Mouse (Mus musculus) ES-CJ7 (cell line): ENCODE measurements around the gene Pak6.
A peak's percentile ranks its signal among the peaks of the same experiment; 100 is the strongest.
"Not testable (repeated sequence)": the region's sequence is repeated elsewhere in the genome, so short reads cannot be mapped to it uniquely, and the experiment has no call there.

ENCODE experiments used
- DNase-seq: peaks from one replicate; pipeline ENCODE4 v3.0.0; 2011; ENCODE audit warnings: low read depth, low spot score

The Pak6 gene

DNA sequence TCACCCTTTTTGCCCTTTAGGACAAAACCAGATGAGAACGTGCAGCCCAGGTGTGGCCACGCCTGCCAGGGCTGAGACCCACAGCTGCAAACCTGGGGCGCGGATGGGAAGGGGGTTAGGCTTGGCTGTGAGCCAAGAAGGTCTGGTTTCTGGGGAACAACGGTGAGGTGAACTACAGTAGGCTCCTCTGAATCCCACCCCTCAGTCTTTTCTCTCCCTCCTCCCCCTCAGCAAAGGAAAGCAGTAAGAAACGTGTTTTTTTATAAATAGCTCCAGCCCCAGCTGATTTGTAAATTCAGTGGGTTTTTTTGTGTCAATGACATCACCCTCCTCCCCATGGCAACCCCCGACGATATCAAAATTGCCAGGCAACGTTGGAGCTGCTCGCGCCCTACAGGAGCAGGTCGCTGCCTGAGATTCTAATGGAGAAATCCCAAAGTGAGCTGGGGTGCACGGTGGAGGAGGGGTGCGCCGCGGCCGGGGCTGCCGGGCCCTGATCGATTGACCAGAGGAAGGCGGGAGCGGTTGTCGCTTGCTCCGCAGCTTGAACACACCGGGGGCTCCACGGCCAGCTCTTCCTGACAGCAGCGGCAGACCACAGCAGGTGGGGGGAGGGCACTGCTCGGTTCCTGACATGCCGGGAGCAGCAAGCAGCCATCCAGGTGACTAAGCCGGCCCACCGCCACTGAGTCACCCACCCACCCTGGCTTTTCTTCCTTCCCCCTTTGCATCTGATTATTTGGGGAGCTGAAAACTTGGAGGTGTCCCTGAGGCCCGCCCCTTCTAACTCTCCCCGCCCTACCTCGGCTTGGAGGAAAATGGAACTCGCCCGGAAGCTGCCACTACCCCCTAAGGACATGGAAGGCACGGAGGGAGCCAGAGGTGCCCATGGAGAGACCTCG is at the start of gene Pak6:
Gene Pak6 (plus strand): TSS at position 402 of the 902 bp plus-strand sequence.
- no peak for DNase-seq

- no peak for DNase-seq
Observed at GRCm38 (mm10) chr2:118618013-118618412, 45.1 kb upstream of the Pak6 start.

DNA sequence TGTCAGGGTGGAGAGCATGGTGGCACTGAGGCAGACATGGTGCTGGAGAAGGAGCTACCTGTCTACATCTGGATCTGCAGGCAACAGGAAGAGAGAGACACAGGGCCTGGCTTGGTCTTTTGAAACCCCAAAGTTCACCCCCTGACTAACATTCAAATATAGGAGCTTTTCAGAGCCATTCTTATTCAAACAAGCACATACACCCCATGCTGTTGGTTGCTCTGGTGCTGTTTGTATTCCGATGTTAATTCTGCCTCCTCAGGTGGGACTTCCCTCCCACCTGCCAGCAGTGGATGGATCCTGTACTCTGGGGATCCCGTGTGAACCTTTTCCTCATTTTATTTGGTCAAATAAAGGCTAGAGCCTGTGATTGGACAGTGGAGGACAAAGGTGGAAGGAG is 43.0 kb upstream of the Pak6 start:
- DNase-seq = peak; percentile 56

- no peak for DNase-seq
Observed at GRCm38 (mm10) chr2:118620608-118621007, 42.5 kb upstream of the Pak6 start.

DNA sequence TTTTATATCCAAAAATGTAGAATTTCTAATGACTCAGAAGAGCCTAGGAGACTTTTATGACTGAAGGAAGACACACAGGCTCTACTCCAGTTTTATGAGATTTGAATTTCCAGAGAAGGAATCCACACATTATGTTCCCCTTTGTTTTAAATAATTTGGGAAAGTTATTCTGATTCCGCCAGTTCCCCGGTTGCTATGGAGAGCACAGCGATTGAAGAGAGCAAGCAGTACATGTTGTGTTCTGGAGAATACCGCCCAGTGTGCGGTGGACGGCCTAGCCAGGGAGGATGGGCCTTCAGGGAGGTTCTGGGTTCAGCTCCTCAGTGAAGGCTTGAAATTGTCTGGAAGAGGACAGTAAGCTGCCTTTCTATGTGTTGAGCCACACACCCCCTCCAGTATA is 33.8 kb upstream of the Pak6 start:
- no peak for DNase-seq

- no peak for DNase-seq
Observed at GRCm38 (mm10) chr2:118633441-118633840, 29.7 kb upstream of the Pak6 start.

DNA sequence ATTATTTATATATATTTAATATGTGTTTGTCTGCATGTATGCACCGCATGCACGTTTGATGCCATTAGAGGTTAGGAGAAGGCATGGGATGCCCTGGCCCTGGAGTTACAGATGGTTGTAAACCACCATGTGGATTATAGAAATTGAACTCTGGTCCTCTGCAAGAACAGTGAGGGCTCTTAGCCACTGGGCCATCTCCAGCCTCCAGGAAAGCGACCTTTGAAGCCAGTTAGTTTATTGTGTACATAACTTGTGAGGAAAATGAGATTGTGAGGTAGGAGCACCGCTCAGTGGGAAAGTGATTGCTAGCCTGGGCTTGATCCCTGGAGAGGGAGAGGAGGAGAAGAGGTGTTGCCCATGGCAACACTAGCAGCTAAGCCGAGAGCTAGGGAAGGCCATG is 25.8 kb upstream of the Pak6 start:
- DNase-seq = no peak

GRCm38 (mm10) chr2:118637888-118638526 is 25.1 kb upstream of the Pak6 start:
- DNase-seq = peak; percentile 70

GRCm38 (mm10) chr2:118638686-118639085 is 24.4 kb upstream of the Pak6 start:
- DNase-seq = no peak

DNA sequence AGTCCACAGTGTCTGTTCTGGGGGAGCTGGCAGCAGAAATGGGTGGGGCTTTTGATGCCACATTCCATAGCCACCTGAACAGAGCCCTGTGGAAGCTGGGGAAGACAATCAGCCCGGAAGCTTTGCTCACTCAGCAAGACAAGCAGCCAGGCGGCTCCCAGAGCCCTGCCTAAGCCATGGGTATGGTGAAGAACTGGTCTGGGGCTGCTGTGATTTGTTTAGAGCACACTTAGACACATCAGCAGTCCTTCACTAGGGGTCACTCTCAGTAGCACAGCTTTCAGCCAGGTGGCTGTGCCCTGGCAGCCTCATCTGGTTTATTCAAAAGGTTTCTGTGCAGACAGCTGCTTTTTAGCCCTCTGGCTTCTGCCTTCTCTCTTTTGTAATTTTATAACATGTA is 22.0 kb upstream of the Pak6 start:
- DNase-seq = peak; percentile 89

- DNase-seq = no peak
Observed at GRCm38 (mm10) chr2:118642431-118642830, 20.7 kb upstream of the Pak6 start.

GRCm38 (mm10) chr2:118642942-118643341 is 20.2 kb upstream of the Pak6 start:
- DNase-seq = no peak

GRCm38 (mm10) chr2:118646665-118647064 is 16.4 kb upstream of the Pak6 start:
- DNase-seq = no peak

DNA sequence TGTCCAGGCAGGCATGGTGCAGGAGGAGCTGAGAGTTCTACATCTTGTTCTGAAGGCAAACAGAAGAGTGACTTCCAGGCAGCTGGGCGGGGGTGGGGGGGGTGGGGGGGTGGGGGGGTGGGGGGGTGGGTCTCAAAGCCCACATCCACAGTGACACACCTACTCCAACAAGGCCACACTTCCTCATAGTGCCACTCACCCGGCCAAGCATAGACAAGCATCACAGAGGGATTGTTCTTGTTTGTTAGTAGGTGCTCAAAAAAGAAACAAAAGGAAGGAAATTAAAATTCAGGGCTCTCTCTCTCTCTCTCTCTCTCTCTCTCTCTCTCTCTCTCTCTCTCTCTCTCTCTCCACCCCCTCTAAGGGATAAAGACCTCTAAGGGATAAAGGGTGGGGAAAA is 12.4 kb upstream of the Pak6 start:
- not testable (repeated sequence) for DNase-seq

GRCm38 (mm10) chr2:118656688-118657281 is 6.3 kb upstream of the Pak6 start:
- DNase-seq = no peak

- peak; percentile 67 for DNase-seq
Observed at GRCm38 (mm10) chr2:118658457-118658856, 4.6 kb upstream of the Pak6 start.

DNA sequence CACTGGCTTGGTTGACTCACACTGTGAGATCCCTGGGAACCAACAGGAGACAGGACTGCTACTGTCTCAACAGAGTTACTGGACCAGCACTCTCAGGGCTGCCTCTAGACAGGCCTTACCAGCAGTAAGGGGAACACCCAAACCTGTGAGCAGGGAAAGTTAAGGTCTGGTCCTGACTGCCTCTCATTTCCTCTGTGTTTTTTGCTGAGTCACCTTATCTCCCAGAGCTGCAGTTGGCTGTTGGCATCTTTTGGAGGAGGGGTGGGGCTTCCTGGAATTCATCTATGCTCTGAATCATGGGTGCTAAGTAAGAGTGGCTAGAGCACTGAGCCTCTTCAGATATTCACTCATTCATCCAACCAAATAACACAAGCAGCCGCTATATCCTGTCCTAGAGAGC is 4.0 kb upstream of the Pak6 start:
- DNase-seq = peak; percentile 73

GRCm38 (mm10) chr2:118659493-118659892 is 3.6 kb upstream of the Pak6 start:
- no peak for DNase-seq

DNA sequence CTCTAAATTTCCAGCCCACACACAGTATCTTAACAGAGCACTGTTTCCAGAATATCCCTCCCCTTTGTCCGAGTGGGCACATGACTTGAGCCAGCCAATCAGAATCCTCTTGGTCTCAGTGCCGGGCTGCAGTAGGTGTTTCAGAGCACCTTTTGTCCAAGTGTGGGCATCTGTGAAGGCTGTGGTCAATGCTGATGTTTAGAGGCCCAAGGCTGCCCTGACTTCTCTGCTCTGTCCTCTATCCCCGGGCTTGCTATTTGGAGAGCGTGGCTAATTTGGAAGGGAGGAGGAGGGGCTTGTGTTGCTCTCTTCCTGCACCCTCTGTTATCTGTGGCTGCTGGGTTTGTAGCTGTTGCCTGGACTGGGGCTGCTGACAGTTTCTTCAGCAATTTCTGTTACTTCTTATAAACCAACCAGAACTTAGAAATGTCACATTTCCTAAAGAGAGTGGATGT is 3.1 kb upstream of the Pak6 start:
- peak; percentile 75 for DNase-seq

GRCm38 (mm10) chr2:118661891-118662290 is 1.2 kb upstream of the Pak6 start:
- DNase-seq = no peak

GRCm38 (mm10) chr2:118663804-118664766 is 982 bp downstream of the Pak6 start:
- no peak for DNase-seq
